Comparison of ENCODE assay signal across 34 mouse cellular contexts in genomic region chr2:120315077-120315476, GRCm38 (mm10). TPM values are rescaled to one million over a fixed set of nuclear protein-coding genes. Genes with fewer than 3 reads are reported as not detected.
DNase-seq lines count a peak whose midpoint lies in the region; ATAC-seq and TF ChIP-seq lines count a peak whose summit lies in the region.
"Had no signal": no experiment of that assay in that cellular context is flagged by ENCODE, and none has a peak within 500 bp of the region (broad histone marks: within the 10 kb centered on the region; RNA-seq: fewer than 3 reads in every experiment).

No protein-coding gene starts in this region.

- no peak overlapping the region for H3K9ac ChIP-seq in intestine, embryonic 15.5 days
- H3K9ac ChIP-seq in intestine, postnatal 0 days (ENCODE audit: low read depth, low read length), result no peak overlapping the region
- H3K9ac ChIP-seq: embryonic facial prominence, embryonic 13.5 days; forebrain, postnatal 0 days; heart, embryonic 13.5 days; hindbrain, embryonic 14.5 days had no signal

- no peak overlapping the region for H3K27ac ChIP-seq in intestine, embryonic 15.5 days
- H3K27ac ChIP-seq in intestine, postnatal 0 days (ENCODE audit: low read depth, low read length), result no peak overlapping the region
- H3K27ac ChIP-seq: embryonic facial prominence, embryonic 10.5 days; embryonic facial prominence, embryonic 13.5 days; forebrain, embryonic 10.5 days; gastrocnemius, adult 2 months; heart, embryonic 10.5 days; heart, embryonic 13.5 days; hindbrain, embryonic 14.5 days; hindbrain, postnatal 0 days had no signal

- H3K36me3 ChIP-seq in intestine, embryonic 15.5 days, result peaks cover 19% of the 10 kb centered on the region; the same call in 1 of the 2 replicates
- peaks cover 37% of the 10 kb centered on the region for H3K36me3 ChIP-seq in intestine, postnatal 0 days (ENCODE audit: control insufficient read depth, insufficient read depth)

- H3K9me3 ChIP-seq in intestine, embryonic 15.5 days, result no peaks in the 10 kb centered on the region
- no peaks in the 10 kb centered on the region for H3K9me3 ChIP-seq in intestine, postnatal 0 days (ENCODE audit: control insufficient read depth)
- H3K9me3 ChIP-seq: embryonic facial prominence, embryonic 10.5 days; embryonic facial prominence, embryonic 13.5 days; forebrain, embryonic 10.5 days; heart, embryonic 10.5 days; heart, embryonic 13.5 days had no signal

- no peak overlapping the region for H3K4me3 ChIP-seq in intestine, embryonic 15.5 days (replicated peaks)
- H3K4me3 ChIP-seq in intestine, postnatal 0 days (ENCODE audit: low read depth, low read length), result no peak overlapping the region
- H3K4me3 ChIP-seq: embryonic facial prominence, embryonic 10.5 days; embryonic facial prominence, embryonic 13.5 days; erythroblast, embryonic 14.5 days; forebrain, embryonic 10.5 days; gastrocnemius, adult 2 months; heart, embryonic 10.5 days; heart, embryonic 13.5 days had no signal

- 63% methylated on average over 4 of the region's 4 CpGs for WGBS in intestine, embryonic 15.5 days
- 49% methylated on average over 4 of the region's 4 CpGs for WGBS in intestine, postnatal 0 days

- DNase-seq in urinary bladder, postnatal 14 days (ENCODE audit: low spot score), result peak; percentile 49
- DNase-seq in urinary bladder, adult 2 months (ENCODE audit: low spot score), result no peak
- DNase-seq in urinary bladder, postnatal 36 days (ENCODE audit: low spot score in 2 of 2), result peak; percentile 38 to 41
- DNase-seq in heart, adult 8-10 months (ENCODE audit: low spot score), result no peak
- no peak for DNase-seq in heart, adult 18-20 months
- DNase-seq: adrenal gland, adult 8-10 months; adrenal gland, postnatal 25 days; cerebellum, adult 11-12 months; cerebellum, adult 8-10 months; cerebellum, postnatal 10 days; cerebellum, postnatal 36 days; embryo, embryonic 11 days; forebrain, postnatal 0 days; gastrocnemius, adult 2 months; gastrocnemius, postnatal 14 days; heart, adult 11 months; heart, postnatal 14 days; heart, postnatal 4 days had no signal

- no peaks in the 10 kb centered on the region for H3K27me3 ChIP-seq in intestine, embryonic 15.5 days (replicated peaks)
- H3K27me3 ChIP-seq in intestine, postnatal 0 days (replicated peaks; ENCODE audit: control insufficient read depth, insufficient read depth, low read length), result no peaks in the 10 kb centered on the region
- H3K27me3 ChIP-seq: embryonic facial prominence, embryonic 13.5 days; heart, embryonic 13.5 days had no signal

- peaks cover 7% of the 10 kb centered on the region; the same call in 1 of the 2 replicates for H3K4me1 ChIP-seq in intestine, embryonic 15.5 days (replicated peaks)
- no peaks in the 10 kb centered on the region; the same call in 1 of the 2 replicates for H3K4me1 ChIP-seq in intestine, postnatal 0 days (replicated peaks; ENCODE audit: control insufficient read depth, insufficient read depth, low read length)
- H3K4me1 ChIP-seq: embryonic facial prominence, embryonic 10.5 days; embryonic facial prominence, embryonic 13.5 days; forebrain, embryonic 10.5 days had no signal

- TF ChIP-seq CTCF in intestine, postnatal 0 days (IDR thresholded peaks at IDR 0.05; ENCODE audit: low read depth), result no peak

- ATAC-seq in intestine, embryonic 15.5 days, result peak; percentile 58
- peak; percentile 42; the same call in 1 of the 2 replicates for ATAC-seq in intestine, postnatal 0 days
- ATAC-seq: activated CD4-positive, CD25-positive, alpha-beta regulatory T cell, adult 4 months; forebrain, embryonic 14.5 days; forebrain, postnatal 0 days; hindbrain, postnatal 0 days had no signal

- no peak overlapping the region for H3K4me2 ChIP-seq in intestine, embryonic 15.5 days (replicated peaks)
- no peak overlapping the region for H3K4me2 ChIP-seq in intestine, postnatal 0 days (replicated peaks; ENCODE audit: low read depth)
- H3K4me2 ChIP-seq: embryonic facial prominence, embryonic 13.5 days; heart, embryonic 13.5 days; hindbrain, embryonic 14.5 days had no signal

RNA-seq across cellular contexts. Expression of gene Pla2g4f, which starts 1.1 kb away (rescaled TPM):
- 0.96 and 1.2 TPM in 2 replicates for polyA plus RNA-seq in urinary bladder, adult 2 months (2012; rRNA removed)
- 0.24 and 0.29 TPM in 2 replicates for polyA plus RNA-seq in intestine, embryonic 15.5 days (2015; fragmentation: Nextera tagmentation; extraction: Ambion mirVana)
- 1.8 and 2.8 TPM in 2 replicates for polyA plus RNA-seq in intestine, postnatal 0 days (2015; fragmentation: Nextera tagmentation; extraction: Ambion mirVana)
- under 1 TPM in 1 of 4 experiments, not detected in 3; 0.14 TPM for total RNA-seq in heart, adult 8-10 months (2022)
- total RNA-seq in heart, adult 18-20 months (2021), result under 1 TPM in 1 of 2 experiments, not detected in 1; 0.10 TPM
- total RNA-seq: adrenal gland, adult 8-10 months; adrenal gland, postnatal 25 days; forebrain, postnatal 0 days; gastrocnemius, adult 2 months; gastrocnemius, postnatal 14 days; heart, postnatal 14 days; heart, postnatal 4 days; hindbrain, postnatal 0 days had no signal
- polyA plus RNA-seq: embryonic facial prominence, embryonic 10.5 days; erythroblast, embryonic 14.5 days; forebrain, embryonic 10.5 days; forebrain, embryonic 14.5 days; forebrain, postnatal 0 days; hindbrain, embryonic 11.5 days; hindbrain, embryonic 14.5 days; hindbrain, postnatal 0 days had no signal

RNA-seq across cellular contexts. Expression of gene Pla2g4d, which starts 26.1 kb away (rescaled TPM):
- polyA plus RNA-seq in urinary bladder, adult 2 months (2012; rRNA removed), result not detected in 2 replicates
- not detected in 2 replicates for polyA plus RNA-seq in intestine, embryonic 15.5 days (2015; fragmentation: Nextera tagmentation; extraction: Ambion mirVana)
- 0.17 and 0.20 TPM in 2 replicates for polyA plus RNA-seq in intestine, postnatal 0 days (2015; fragmentation: Nextera tagmentation; extraction: Ambion mirVana)
- total RNA-seq in heart, adult 8-10 months (2022), result not detected
- total RNA-seq in heart, adult 18-20 months (2021), result not detected
- total RNA-seq: ES-E14; forebrain, postnatal 0 days; gastrocnemius, adult 2 months; gastrocnemius, postnatal 14 days; gastrocnemius, postnatal 4 days; heart, postnatal 14 days; heart, postnatal 4 days had no signal
- polyA plus RNA-seq: activated CD4-positive, CD25-positive, alpha-beta regulatory T cell, adult 4 months; embryonic facial prominence, embryonic 13.5 days; erythroblast, embryonic 14.5 days; forebrain, embryonic 14.5 days; heart, embryonic 10.5 days; heart, embryonic 13.5 days; heart, embryonic 16.5 days; hindbrain, embryonic 14.5 days had no signal

RNA-seq across cellular contexts. Expression of gene Vps39, which starts 37.9 kb away (rescaled TPM):
- polyA plus RNA-seq in urinary bladder, adult 2 months (2012; rRNA removed), result 26.4 and 26.6 TPM in 2 replicates
- polyA plus RNA-seq in intestine, embryonic 15.5 days (2015; fragmentation: Nextera tagmentation; extraction: Ambion mirVana), result 18.2 and 18.4 TPM in 2 replicates
- 12.8 and 14.0 TPM in 2 replicates for polyA plus RNA-seq in intestine, postnatal 0 days (2015; fragmentation: Nextera tagmentation; extraction: Ambion mirVana)
- 10 to 100 TPM; 29.5 to 35.2 (median 31.4) TPM for total RNA-seq in heart, adult 8-10 months (2022)
- total RNA-seq in heart, adult 18-20 months (2021), result 10 to 100 TPM; 34.4 to 35.4 TPM

Comparison
In these comparisons a context has a peak if more than half of its experiments do, and no peak if none do; other contexts are left out.
1. DNase-seq: peak in urinary bladder, postnatal 14 days (single experiment) and urinary bladder, postnatal 36 days (2 of 2); none in urinary bladder, adult 2 months (single experiment), heart, adult 8-10 months (single experiment) and heart, adult 18-20 months (0 of 2).